Mouse (Mus musculus): Measurements from ENCODE around the gene Dcakd. TPM values are rescaled to one million over a fixed set of nuclear protein-coding genes. Genes with fewer than 3 reads are reported as not detected.

Gene Dcakd
- total RNA-seq, 1 experiment: 43.7 TPM

DNA sequence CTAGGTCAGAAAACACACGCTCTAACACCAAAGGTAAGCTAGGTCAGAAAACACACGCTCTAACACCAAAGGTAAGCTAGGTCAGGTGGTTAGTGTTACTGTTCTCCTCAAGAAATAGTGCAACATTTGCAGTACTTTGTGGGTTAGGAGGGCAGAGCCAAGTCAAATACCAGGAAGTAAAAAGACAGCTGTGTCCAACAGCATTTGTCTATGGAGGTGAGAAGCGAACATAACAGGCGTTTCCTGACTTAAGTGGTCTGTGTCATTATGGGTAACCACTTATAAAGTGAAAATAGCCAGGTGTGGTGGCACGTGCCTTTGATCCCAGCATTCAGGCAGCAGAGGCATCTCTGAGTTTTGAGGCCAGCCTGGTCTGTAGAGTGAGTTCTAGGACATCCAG lies 21.5 kb upstream of the Dcakd start:
- Histone ChIP-seq H3K27ac (ENCODE audit: insufficient read depth, low read depth, low read length, poor library complexity, severe bottlenecking) (no peak overlapping the region), H3K36me3 (ENCODE audit: control insufficient read depth, insufficient read depth, low read length, poor library complexity, severe bottlenecking) (peaks cover 43% of the 10 kb centered on the region), H3K4me3 (ENCODE audit: insufficient read depth in 1 of 2, low read depth in 1 of 2, low read length in 2 of 2, poor library complexity in 1 of 2, severe bottlenecking in 1 of 2) (no peak overlapping the region), H3K4me1 (ENCODE audit: control insufficient read depth in 2 of 2, insufficient read depth in 2 of 2, low read length in 2 of 2, poor library complexity in 1 of 2) (peaks cover 0 to 2% of the 10 kb centered on the region in 2 experiments; a peak in 2 of 4 replicates), H3K9ac (ENCODE audit: insufficient read depth, low read depth, low read length, poor library complexity, severe bottlenecking) (no peak overlapping the region), H3K9me3 (ENCODE audit: control insufficient read depth, insufficient read depth, low read depth, low read length) (no peaks in the 10 kb centered on the region)
- no peak for DNase-seq (ENCODE audit: low read depth, low spot score)
- no peak for TF ChIP-seq MAFK (IDR thresholded peaks at IDR 0.05; ENCODE audit: insufficient read depth, low read depth, low read length)
- no peak for TF ChIP-seq ZNF384 (IDR thresholded peaks at IDR 0.05; ENCODE audit: low read depth, low read length)
- no peak for TF ChIP-seq HCFC1 (IDR thresholded peaks at IDR 0.05; ENCODE audit: borderline replicate concordance, insufficient read depth, low read length)
- in situ Hi-C loops (cut with MboI; ENCODE audit: low sequenced_read_pairs in 2 of 2, unreplicated experiment in 2 of 2): no loop called here

DNA sequence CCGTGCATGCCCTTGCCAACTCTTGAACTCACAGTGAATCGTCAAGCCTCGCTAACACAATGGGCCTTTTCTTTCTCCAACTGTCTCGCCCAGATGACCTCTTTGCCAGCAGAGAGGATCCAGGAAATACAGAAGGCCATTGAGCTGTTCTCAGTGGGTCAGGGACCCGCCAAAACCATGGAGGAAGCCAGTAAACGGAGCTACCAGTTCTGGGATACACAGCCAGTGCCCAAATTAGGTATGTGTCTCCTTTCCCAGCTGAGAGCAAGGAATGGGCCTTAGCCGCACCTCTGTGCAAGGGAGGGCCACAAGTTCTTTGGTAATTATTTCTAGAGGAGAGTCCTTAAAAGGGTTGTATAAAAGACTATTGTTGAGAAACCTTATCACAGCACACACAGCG lies 18.2 kb upstream of the Dcakd start:
- Histone ChIP-seq H3K4me3 (ENCODE audit: insufficient read depth in 1 of 2, low read depth in 1 of 2, low read length in 2 of 2, poor library complexity in 1 of 2, severe bottlenecking in 1 of 2) (no peak overlapping the region), H3K36me3 (ENCODE audit: control insufficient read depth, insufficient read depth, low read length, poor library complexity, severe bottlenecking) (peaks cover 40% of the 10 kb centered on the region), H3K4me1 (ENCODE audit: control insufficient read depth in 2 of 2, insufficient read depth in 2 of 2, low read length in 2 of 2, poor library complexity in 1 of 2) (peaks cover 4 to 8% of the 10 kb centered on the region in 2 experiments), H3K27ac (ENCODE audit: insufficient read depth, low read depth, low read length, poor library complexity, severe bottlenecking) (no peak overlapping the region), H3K9me3 (ENCODE audit: control insufficient read depth, insufficient read depth, low read depth, low read length) (no peaks in the 10 kb centered on the region), H3K9ac (ENCODE audit: insufficient read depth, low read depth, low read length, poor library complexity, severe bottlenecking) (peak overlapping the region; percentile 20; the same call in 1 of the 2 replicates)
- in situ Hi-C loops (cut with MboI; ENCODE audit: low sequenced_read_pairs in 2 of 2, unreplicated experiment in 2 of 2): no loop called here
- DNase-seq (ENCODE audit: low read depth, low spot score): no peak
- TF ChIP-seq HCFC1 (IDR thresholded peaks at IDR 0.05; ENCODE audit: borderline replicate concordance, insufficient read depth, low read length) (no peak), CHD2 (IDR thresholded peaks at IDR 0.05; ENCODE audit: low read depth, low read length) (no peak), ZNF384 (IDR thresholded peaks at IDR 0.05; ENCODE audit: low read depth, low read length) (no peak), MAFK (IDR thresholded peaks at IDR 0.05; ENCODE audit: insufficient read depth, low read depth, low read length) (no peak), ZC3H11A (IDR thresholded peaks at IDR 0.05; ENCODE audit: borderline replicate concordance, low read depth, low read length) (no peak)

DNA sequence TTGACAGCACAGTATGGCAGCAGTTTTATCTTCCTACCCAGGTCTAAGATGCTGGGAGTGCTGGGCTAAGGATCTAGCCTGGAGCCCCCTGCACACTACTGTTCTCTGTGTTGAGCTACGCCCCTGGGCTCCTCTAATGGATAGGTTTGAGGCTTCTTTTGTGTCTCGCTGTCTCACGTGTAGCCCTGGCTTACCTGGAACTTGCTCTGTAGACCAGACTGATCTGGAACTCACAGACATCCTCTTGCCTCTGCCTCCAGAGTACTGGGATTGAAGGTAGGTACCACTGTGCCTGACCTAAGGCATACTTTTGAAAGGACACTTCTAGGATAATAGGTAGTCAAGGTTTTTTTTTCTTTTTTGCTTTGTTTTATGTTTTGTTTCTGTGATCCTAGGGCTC lies 15.8 kb upstream of the Dcakd start:
- H3K9ac ChIP-seq (ENCODE audit: insufficient read depth, low read depth, low read length, poor library complexity, severe bottlenecking): no peak overlapping the region; the same call in 1 of the 2 replicates
- no peaks in the 10 kb centered on the region for H3K9me3 ChIP-seq (ENCODE audit: control insufficient read depth, insufficient read depth, low read depth, low read length)
- peaks cover 35% of the 10 kb centered on the region for H3K36me3 ChIP-seq (ENCODE audit: control insufficient read depth, insufficient read depth, low read length, poor library complexity, severe bottlenecking)
- peak; percentile 24 for DNase-seq (ENCODE audit: low read depth, low spot score)
- peak overlapping the region; percentile 20; the same call in 1 of the 2 replicates for H3K27ac ChIP-seq (ENCODE audit: insufficient read depth, low read depth, low read length, poor library complexity, severe bottlenecking)
- peaks cover 9 to 14% of the 10 kb centered on the region in 2 experiments for H3K4me1 ChIP-seq (ENCODE audit: control insufficient read depth in 2 of 2, insufficient read depth in 2 of 2, low read length in 2 of 2, poor library complexity in 1 of 2)
- no peak for TF ChIP-seq HCFC1 (IDR thresholded peaks at IDR 0.05; ENCODE audit: borderline replicate concordance, insufficient read depth, low read length)
- in situ Hi-C loops (cut with MboI; ENCODE audit: low sequenced_read_pairs in 2 of 2, unreplicated experiment in 2 of 2): no loop called here
- no peak overlapping the region; a peak in 1 of 4 replicates for H3K4me3 ChIP-seq (ENCODE audit: insufficient read depth in 1 of 2, low read depth in 1 of 2, low read length in 2 of 2, poor library complexity in 1 of 2, severe bottlenecking in 1 of 2)

DNA sequence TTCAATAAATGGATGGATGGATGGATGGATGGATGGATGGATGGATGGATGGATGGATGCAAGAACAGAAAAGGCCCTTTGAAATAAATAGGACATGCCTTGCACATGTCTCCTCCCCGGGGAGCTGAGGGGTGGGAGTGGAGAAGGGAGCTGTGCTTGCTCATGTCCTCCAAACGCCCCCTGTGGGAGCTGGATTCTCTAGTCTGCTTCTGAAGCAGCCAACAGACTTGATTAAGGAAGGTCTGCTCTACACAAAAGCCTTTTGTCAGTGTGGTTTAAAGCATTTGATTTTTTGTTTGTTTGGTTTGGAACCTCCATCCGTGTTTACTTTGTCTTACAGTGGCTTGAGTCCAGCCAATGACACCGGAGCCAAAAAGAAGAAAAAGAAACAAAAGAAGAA lies 14.7 kb upstream of the Dcakd start:
- in situ Hi-C loops (cut with MboI; ENCODE audit: low sequenced_read_pairs in 2 of 2, unreplicated experiment in 2 of 2): no loop called here
- Histone ChIP-seq H3K36me3 (ENCODE audit: control insufficient read depth, insufficient read depth, low read length, poor library complexity, severe bottlenecking) (peaks cover 35% of the 10 kb centered on the region), H3K9ac (ENCODE audit: insufficient read depth, low read depth, low read length, poor library complexity, severe bottlenecking) (peak overlapping the region; percentile 69), H3K9me3 (ENCODE audit: control insufficient read depth, insufficient read depth, low read depth, low read length) (no peaks in the 10 kb centered on the region), H3K4me3 (ENCODE audit: insufficient read depth in 1 of 2, low read depth in 1 of 2, low read length in 2 of 2, poor library complexity in 1 of 2, severe bottlenecking in 1 of 2) (peak overlapping the region in 1 of 2 experiments; percentile 6; a peak in 1 of 4 replicates), H3K4me1 (ENCODE audit: control insufficient read depth in 2 of 2, insufficient read depth in 2 of 2, low read length in 2 of 2, poor library complexity in 1 of 2) (peaks cover 9 to 14% of the 10 kb centered on the region in 2 experiments), H3K27ac (ENCODE audit: insufficient read depth, low read depth, low read length, poor library complexity, severe bottlenecking) (peak overlapping the region; percentile 72; the same call in 1 of the 2 replicates)
- TF ChIP-seq ZNF384 (IDR thresholded peaks at IDR 0.05; ENCODE audit: low read depth, low read length): no peak
- TF ChIP-seq HCFC1 (IDR thresholded peaks at IDR 0.05; ENCODE audit: borderline replicate concordance, insufficient read depth, low read length): no peak
- no peak for TF ChIP-seq MAFK (IDR thresholded peaks at IDR 0.05; ENCODE audit: insufficient read depth, low read depth, low read length)
- no peak for TF ChIP-seq CHD2 (IDR thresholded peaks at IDR 0.05; ENCODE audit: low read depth, low read length)
- no peak for TF ChIP-seq ZC3H11A (IDR thresholded peaks at IDR 0.05; ENCODE audit: borderline replicate concordance, low read depth, low read length)
- DNase-seq (ENCODE audit: low read depth, low spot score): peak; percentile 53

DNA sequence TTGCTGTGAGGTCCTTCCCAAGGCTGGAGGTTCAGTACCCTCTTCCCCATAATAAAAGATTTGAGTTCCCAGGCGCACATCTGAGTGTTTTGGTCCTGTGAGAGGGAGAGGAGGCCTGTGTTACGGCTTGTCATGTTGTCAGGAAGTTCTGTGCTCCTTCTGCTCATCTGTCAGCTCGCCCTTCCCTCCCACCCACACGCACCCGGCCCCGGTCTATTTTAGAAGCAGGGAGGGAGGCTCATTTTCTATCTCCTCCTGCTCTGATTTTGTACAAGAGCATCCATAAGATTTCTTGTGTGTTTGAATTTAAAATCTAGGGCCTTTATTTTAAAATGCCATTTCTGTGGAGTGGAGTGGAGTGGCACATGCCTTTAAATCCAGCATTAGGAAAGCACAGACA lies 9.9 kb upstream of the Dcakd start:
- Histone ChIP-seq H3K9me3 (ENCODE audit: control insufficient read depth, insufficient read depth, low read depth, low read length) (no peaks in the 10 kb centered on the region), H3K9ac (ENCODE audit: insufficient read depth, low read depth, low read length, poor library complexity, severe bottlenecking) (no peak overlapping the region), H3K4me3 (ENCODE audit: insufficient read depth in 1 of 2, low read depth in 1 of 2, low read length in 2 of 2, poor library complexity in 1 of 2, severe bottlenecking in 1 of 2) (no peak overlapping the region), H3K36me3 (ENCODE audit: control insufficient read depth, insufficient read depth, low read length, poor library complexity, severe bottlenecking) (peaks cover 6% of the 10 kb centered on the region; the same call in 1 of the 2 replicates), H3K4me1 (ENCODE audit: control insufficient read depth in 2 of 2, insufficient read depth in 2 of 2, low read length in 2 of 2, poor library complexity in 1 of 2) (peaks cover 7 to 11% of the 10 kb centered on the region in 2 experiments; a peak in 3 of 4 replicates), H3K27ac (ENCODE audit: insufficient read depth, low read depth, low read length, poor library complexity, severe bottlenecking) (no peak overlapping the region)
- no peak for TF ChIP-seq HCFC1 (IDR thresholded peaks at IDR 0.05; ENCODE audit: borderline replicate concordance, insufficient read depth, low read length)
- TF ChIP-seq ZC3H11A (IDR thresholded peaks at IDR 0.05; ENCODE audit: borderline replicate concordance, low read depth, low read length): no peak
- no peak for TF ChIP-seq ZNF384 (IDR thresholded peaks at IDR 0.05; ENCODE audit: low read depth, low read length)
- no peak for TF ChIP-seq CHD2 (IDR thresholded peaks at IDR 0.05; ENCODE audit: low read depth, low read length)
- no peak for TF ChIP-seq MAFK (IDR thresholded peaks at IDR 0.05; ENCODE audit: insufficient read depth, low read depth, low read length)
- DNase-seq (ENCODE audit: low read depth, low spot score): no peak
- in situ Hi-C loops (cut with MboI; ENCODE audit: low sequenced_read_pairs in 2 of 2, unreplicated experiment in 2 of 2): no loop called here

Measured in ES-E14 (cell line).